Mouse (Mus musculus) small intestine, adult 2 months (tissue): ENCODE measurements around the gene Prmt3.

Source experiments
- CTCF ChIP-seq: fragments of 200-500 bp; IDR thresholded peaks from 2 replicates; pipeline ENCODE4 v1.5.1; 2012; ENCODE audit warnings: low read depth, mild to moderate bottlenecking, control low read depth, inconsistent platforms, low read length, moderate library complexity, mixed read lengths; ENCODE audit not compliant: insufficient replicate concordance, insufficient read length; ENCODE audit errors: extremely low read depth
- POLR2A ChIP-seq: fragments of 200-500 bp; IDR thresholded peaks from 2 replicates; pipeline ENCODE4 v1.6.1; 2012; ENCODE audit warnings: low read depth, mild to moderate bottlenecking, control low read depth, inconsistent platforms, low read length, moderate library complexity

DNA sequence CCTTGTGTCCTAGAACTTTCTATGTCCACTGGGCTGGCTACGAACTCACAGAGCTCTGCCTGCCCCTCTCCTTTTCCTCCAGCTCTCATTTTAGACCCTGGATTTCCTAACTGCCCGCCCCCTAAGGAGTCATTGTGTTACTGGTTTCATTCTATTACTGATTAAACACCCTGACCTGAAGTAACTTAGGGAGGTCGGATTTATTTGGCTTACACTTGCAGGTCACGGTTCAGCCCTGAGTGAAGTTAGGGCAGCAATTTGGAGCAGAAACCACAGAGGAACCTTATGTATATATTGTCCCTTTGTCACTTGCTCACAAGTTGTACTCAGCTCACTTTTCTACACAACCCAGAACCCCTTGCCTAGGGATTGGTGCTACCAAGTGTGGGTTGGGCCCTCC lies 43.8 kb upstream of the Prmt3 start:
- TF ChIP-seq POLR2A: no peak
- TF ChIP-seq CTCF: no peak
